Mouse (Mus musculus): Measurements from ENCODE around the gene Dock7.

DNA sequence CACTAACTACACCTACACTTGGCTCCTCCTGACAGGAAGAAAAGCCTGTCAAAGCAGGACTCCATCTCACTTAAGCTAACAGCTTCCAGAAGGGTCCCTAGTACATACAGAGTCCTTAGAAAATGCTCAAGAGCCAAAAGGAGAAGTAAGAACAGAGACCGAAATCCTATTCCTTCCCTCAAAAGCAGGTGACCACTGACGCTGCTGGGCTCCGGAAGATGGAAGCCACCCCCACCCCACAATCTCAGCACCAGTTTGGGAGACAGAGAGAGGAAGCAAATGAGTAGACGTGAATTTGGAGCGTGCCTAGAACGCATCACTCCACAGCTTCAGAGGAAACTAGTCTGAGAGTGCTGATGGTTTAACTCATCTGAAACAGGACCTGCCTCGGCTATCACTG, 20.0 kb downstream of the Dock7 start:
- TF ChIP-seq CTCF (IDR thresholded peaks at IDR 0.05; ENCODE audit: insufficient read depth, low read length) (no peak), POLR2A (IDR thresholded peaks at IDR 0.05; ENCODE audit: borderline replicate concordance, extremely low read depth, low read depth, low read length) (no peak)
